Mouse (Mus musculus): ENCODE measurements at regions not wholly inside any gene's neighbourhood (a gene's known extent, or its start where the extent isn't known, plus 50 kb on each side); places are given as distances from the start of the nearest gene placed in this dataset.

DNA sequence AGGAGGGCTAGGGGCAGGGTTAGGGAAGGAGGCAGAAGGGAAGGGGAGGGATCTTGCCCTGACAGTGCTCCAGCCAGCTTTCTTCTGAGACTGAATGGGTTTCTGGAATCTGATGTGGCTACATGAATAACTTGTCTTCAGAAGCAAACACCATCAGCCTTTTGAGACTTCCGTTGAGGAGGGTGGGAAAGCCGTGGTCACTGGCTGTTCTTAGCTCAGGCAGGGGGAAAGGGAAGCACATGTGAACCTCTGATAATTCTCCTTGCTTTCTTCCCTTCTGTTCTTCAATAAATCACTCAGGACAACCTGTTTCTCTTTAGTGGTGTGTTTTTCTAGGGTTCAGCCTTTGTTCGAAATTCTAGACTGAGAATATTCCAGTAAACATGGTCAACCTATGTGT lies 148.9 kb downstream of the Bcl11a start:
- intact Hi-C loops (cut with DNase I), result no loop called here

DNA sequence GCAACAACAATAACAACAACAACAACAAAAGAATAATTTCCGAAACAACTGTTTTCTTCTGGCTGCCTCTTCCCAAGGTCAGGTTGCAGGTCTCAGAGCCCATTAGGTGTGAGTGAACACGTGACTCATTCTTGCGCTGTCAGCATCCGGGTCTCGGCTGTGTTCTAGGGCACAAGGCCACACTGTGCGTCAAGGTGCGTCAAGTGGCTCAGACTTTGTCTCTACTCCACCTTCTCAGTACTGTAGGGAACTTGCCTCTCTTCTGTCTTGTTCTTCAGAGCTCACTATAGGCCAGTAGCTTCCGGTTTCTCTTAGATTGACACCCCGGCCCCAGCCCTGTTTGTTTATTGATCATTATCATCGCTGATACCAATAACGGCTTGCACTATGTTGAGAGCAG lies 155.5 kb downstream of the Bcl11a start:
- intact Hi-C loops (cut with DNase I), result no loop called here

DNA sequence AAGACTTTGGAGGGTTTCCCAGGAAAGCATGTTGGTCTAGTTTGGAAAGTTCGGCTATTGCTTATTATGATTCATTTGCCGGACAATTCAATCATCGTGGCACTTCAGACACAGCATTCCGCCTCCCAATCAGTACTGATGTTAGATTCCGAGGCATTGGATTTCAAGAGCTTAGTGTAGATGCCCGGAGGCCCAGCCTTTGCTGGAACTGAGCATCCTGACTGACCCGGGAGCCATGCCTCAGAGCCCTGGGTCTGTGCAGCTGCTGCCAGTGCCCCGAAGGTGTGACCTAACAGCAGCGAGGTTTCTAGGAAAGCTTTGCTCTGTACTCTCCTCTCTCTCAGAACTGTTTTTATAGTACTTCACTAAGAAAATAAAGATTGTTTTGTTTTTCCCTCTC lies 156.0 kb downstream of the Bcl11a start:
- intact Hi-C loops (cut with DNase I), result no loop called here

DNA sequence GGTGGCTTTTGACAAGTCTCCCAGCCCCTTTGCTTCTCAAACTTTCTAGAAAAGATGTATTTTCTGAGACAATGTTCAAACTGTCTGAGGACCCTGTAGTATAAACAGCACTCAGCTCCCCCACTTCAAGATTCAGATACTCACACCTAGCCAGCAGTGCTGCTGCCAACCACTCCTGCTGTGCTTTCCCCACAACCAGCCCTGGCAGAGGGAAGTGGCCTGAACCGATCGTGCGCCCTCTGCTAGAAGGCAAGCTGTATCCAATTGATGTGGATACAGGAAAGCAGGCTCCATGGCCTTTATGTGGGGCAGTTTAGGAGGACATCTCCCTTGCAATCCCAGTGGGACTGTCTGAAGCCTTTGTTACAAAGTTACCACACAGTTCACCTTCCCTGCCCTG lies 156.6 kb downstream of the Bcl11a start:
- intact Hi-C loops (cut with DNase I), result no loop called here

DNA sequence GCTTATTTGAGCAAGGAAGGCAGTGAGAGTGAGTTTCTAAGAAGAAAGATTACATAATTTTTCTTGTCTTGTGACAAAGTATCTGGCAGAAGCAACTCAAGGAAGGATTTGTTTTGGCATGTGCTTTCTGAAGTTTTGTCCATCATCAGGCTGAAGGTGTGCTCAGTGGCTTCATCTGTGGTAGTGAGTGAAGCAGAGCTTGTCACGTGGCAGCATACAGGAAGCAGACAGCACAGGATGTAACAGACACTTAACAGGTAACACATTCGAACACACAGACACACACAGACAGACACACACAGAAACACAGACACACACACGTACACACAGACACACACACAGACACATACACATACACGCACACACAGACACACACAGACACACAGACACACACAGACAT lies 157.5 kb downstream of the Bcl11a start:
- intact Hi-C loops (cut with DNase I), result no loop called here

DNA sequence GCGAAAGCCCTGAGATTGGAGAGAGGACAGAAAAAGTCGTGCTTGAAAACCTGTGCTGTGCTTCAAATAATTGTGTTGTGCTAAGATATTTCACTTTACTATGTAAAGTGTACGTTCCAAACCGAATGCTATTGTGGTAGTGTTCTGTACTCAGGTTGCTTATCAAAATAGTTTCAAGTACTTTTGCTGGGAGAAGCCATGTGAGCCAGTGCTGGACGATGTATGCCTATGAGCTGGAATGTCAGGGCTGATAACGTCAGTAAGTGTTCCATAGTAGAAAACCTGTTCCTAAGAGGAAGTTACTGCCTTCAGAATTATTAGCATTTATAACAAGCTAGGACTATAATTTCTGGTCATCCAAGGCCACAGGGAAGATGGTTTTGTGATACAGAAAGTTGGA lies 161.8 kb downstream of the Bcl11a start:
- intact Hi-C loops (cut with DNase I), result no loop called here

DNA sequence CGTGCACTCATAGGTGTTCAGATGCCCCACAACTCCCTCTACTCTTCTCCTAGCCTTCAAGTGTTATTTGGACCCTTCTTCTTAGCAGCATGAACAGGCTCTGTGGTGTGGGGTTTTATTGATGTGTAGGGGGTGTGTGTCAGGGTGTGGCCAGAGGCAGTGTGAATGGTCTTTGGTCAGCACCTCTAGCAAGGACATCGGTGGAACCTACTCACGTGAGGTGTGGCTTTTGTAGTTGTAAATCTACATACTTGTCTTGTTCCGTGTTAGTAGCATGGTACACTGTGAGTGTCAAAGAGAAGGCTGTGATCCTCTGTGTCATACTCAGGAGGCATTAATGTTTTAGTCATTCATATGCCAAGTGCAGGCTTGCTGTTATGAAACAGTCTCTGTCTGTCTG lies 164.2 kb downstream of the Bcl11a start:
- intact Hi-C loops (cut with DNase I), result no loop called here

DNA sequence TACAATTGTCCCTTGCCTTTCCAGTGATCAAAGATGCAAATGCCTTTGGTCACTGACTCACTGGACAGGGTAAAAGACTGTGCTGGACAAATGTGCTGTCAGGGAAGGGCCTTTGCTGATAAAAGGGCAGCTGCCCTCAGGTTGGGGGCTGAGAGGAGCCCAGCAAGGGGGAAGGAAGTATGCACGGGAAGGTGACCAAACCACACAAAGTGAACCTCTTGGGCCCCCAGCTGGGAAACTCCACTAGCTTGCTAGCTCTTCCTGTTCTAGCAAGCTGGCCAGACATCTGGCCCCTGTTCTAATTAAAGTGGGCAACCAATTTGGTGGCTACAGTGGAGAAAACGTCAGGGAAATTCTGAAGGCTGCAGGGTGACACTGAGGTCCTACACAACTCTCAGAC lies 165.0 kb downstream of the Bcl11a start:
- intact Hi-C loops (cut with DNase I), result no loop called here

DNA sequence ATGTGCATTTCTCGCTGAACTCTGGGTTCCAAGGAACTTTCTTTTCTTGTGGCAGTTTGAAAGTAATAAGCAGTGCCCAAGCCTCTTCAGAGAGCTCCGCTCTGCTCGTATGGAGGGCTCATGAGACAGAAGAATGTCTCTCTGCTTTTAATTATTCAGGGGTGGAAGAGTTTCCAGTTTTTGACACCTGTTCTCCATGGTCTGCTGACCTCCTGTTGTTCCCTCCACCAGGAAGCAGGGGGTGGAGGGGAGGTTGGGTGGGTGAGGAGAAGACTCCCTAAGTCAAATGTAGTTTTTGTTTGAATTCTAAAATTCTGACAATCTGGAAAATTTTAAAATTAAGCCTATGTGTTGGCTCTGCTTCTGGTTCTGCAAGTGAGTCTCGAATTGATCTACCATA lies 167.5 kb downstream of the Bcl11a start:
- intact Hi-C loops (cut with DNase I), result no loop called here

DNA sequence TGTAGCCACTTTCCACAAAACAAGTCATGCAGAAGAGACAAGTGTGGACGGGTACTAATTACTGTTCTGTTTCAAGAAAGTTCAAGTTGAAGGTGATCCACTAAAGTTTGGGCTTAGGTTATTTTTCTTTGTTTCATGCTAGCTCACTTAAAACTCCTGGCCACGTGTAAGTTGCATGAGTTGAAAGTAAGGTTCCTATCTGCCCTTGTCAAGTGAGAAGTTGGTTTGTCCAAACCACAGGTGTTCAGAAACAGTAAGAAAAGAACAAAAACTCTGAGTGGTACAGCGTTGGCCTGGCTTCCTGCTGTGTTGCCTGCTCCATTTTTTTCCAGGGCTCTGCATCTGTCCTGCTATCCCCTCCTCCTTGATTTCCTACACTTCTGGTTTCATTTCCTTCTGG lies 168.5 kb downstream of the Bcl11a start:
- intact Hi-C loops (cut with DNase I), result no loop called here

DNA sequence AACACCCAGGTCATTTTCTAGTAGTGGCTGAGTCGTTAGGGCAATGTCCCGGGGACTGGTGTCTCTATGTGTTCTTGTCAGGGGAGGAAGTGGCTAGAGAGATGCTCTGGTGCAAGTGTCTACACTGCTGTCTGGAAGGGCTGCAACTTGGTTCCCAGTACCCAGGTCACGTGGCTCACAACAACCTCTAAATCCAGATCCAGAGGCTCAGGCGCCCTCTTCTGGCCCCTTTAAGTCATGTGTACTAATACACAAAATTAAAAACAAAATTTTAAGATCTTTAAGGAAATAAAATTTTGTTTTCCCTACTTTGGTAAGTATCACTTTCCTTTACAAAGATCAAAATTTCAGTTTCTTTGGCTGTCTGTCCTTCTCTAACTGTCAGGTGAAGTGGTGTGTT lies 169.4 kb downstream of the Bcl11a start:
- intact Hi-C loops (cut with DNase I), result no loop called here

DNA sequence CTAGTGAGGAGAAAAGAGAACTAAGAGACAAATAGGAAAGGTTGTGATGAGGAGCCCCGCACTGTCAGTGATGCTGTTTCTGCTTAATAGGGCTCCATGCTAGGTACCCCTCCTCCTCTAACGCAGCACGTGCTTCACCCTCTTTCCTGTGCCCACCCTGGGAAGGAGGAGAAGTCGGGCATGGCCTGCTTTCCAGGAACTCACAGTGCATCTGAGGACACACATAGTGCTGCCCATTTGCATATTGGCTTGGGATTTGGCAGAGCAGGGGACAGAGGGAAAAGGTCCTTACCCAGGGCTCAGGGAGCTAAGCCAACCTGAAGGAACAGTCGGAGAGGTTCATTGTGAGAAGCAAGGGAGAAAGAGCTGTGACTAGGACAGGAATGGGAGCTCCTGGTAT lies 173.7 kb downstream of the Bcl11a start:
- intact Hi-C loops (cut with DNase I), result no loop called here

DNA sequence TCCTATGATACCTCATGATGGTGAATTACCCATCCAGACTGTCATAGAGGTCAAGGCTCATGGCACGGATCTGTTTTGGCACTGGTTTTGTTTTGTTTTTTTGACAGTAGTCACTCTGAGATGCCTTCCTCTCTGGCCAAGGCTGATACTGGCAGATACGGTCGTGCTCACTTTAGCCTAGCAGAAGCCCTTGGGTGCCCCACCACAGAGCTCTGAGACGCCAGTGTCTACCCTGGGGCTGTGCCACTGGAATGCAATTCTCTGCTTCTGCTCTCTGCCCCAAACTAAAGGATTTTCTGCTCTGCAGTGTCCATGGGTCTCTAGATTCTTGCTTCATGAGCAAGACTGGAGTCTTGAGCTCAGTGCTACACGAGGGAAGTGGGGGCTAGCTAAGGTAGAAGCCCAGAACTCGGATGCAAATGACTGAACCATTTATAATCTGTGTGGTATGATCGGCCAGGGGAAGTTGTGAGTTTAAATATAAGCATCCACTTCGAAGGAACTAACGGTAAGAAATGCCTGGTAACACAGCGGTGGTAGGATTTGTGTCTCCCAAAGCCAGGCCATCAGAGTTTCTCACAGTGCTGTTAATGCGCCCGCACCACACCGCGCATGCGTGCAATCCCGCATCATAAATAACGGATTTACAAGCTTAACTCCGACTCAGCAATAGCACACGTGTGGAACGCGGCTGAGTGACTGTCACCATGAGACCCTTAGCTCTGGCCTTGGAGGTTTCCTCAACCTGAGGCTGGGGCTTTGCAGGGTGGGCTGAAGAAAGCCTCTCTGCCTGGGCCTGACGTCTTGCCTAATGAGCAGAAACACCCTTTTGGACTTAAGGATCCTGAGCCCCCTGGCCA lies 177.6 kb downstream of the Bcl11a start:
- intact Hi-C loops (cut with DNase I), result no loop called here

DNA sequence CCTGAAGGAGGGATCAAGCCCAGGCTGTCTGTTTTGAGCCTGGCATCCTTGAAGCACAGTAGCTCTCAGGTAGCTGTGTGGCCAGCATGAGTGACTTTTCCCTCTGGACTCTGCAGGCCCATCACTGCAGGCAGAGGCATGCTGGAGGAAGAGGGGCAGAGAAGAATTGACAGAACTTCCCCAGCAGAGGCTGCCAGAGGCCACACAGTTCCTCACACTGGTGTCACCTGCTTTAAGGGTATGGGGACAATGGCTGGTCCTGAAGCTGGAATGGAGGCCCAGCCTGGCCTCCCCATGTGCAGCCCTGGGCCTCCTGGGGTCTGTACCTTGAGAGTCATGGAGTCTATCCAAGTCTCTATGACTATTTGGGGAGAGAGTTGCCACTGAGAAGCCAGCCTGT lies 179.9 kb downstream of the Bcl11a start:
- intact Hi-C loops (cut with DNase I), result no loop called here

DNA sequence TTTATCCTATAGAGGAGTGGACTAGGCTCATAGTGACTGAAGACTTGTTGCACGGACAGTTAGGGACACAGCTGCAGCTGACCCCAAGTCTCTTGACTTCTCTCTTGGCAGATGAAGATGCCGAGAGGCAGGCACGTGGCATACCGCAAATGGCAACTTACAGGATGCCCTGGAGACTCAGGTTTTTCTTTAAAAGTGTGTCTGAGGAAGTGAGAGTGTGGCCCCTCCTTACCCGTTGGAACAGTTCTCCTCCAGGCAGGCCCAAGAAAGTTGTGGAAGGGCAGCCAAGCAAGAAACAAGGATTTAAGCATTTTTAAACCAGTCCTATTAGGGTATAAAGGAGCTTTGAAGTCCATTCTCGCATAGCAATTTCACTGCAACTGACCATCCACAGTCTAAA lies 180.5 kb downstream of the Bcl11a start:
- intact Hi-C loops (cut with DNase I), result no loop called here

DNA sequence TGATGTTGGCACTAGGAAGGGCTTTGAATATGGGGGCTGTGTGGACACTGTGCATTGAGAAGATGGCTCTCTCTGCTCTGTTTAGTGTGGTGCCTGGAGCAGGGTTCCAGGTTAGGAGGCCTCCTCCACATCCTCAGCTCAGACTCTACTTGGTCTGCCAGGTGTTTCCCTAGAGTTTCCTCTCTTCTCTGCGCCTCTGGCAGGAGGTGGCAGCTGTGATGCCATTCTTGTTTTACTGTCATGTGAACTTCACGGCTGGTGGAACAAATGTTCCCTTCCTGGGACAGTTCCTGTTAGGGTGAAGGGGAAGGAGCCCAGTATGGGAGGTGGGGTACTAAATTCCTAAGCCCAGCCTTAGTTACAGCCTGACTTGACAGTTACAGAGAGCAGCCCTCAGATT lies 181.8 kb downstream of the Bcl11a start:
- intact Hi-C loops (cut with DNase I), result no loop called here

DNA sequence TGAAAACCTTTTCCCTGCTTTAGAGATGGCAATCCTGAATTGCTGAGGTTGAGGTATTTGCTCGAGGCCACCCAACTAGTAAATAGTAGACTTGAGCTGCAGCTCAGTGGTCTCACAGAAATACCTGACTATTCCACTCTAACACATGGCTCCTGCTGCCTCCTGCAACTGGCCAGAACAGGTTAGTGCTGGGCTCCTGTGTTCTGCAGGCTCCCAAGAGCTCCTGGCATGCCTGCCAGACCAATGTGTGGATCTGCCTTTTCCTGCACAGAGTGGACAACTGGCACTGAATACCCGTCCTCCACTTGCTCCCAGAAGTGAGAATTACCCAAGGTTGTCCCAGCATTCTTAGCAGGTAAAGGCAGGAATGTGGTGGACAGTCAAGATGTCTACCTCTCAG lies 191.2 kb downstream of the Bcl11a start:
- intact Hi-C loops (cut with DNase I), result no loop called here

DNA sequence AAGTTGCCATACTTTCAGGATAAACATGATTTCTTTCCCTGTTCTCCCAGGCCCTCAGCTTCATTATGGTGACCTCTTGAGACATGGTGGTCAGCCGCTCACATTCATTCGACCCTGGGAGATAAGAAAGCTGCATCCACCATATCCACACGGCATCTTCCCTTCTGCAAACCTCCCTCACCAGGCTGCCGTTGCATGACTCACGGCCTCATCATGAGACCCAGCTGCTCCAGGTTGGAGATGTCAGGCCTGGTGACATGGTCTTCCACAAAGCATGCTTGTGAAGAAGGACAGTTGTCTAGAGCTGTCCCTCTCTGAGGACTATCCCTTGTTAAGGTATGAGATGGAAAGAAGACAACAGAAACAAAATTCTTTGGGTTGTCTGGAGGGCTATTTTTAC lies 203.8 kb downstream of the Bcl11a start:
- intact Hi-C loops (cut with DNase I), result no loop called here

DNA sequence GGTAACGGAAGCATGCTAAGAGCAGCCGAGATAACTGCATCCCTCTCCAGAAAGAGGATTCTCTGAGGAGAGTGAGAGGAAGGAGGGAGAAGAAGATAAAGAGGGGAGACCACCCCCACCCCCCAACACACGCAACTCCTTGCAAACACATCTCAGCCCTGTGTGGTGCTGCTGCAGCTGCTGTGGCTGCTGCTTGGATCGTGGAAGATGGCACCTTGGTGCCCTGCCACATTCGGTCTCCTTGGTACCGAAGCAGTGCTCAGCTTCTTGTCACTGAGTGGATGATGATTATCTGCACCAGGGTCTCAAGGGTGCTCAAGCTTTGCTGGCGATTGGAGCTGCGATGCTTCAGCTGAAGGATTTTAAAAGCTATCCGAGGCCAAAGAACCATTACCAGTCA lies 204.7 kb downstream of the Bcl11a start:
- intact Hi-C loops (cut with DNase I), result no loop called here

DNA sequence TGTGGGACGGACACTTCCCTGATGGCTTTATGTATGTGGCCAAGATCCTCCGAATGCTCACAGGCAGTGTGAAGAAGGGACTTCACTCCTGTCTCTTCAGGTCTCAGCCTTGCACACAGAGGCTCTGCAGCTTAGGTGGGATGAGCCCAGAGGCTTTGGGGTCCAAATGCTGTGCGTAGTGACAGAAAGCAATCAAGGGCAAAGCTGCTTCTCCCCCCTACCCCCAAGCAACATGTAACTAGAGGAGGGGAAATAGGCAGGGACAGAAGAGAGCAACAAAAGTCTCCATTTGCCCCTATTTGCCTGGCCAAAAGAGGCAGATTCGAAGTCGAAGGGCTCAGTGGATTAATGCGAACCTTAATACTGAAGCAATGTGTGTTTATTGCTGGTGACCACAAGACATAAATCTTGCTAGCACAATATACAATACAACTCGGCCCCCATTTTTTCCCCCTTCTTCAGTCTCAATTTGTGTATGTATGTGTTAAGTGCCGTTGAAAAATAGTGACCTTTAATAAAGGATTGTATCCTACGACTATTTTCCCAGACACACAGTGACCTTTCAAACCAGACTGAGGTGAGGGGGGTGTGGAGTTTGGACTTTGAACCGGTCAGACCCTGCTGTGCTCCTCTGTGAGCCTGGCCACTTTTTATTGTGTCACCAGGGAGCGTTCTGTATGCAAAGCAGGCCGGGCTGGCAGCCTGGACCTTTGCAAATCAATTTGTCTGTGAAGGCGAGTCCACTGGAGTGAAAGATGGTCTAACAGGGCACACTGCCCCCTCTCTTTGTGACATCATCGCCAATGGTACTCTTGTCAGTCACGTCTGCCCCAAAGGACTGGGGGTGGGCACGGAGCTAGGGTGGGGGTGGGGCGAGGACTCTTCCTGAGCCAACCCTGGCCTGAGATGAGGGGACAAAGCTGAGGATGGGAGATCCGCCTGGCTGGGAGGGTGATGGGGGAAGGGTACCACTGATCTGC lies 208.6 kb downstream of the Bcl11a start:
- intact Hi-C loops (cut with DNase I), result no loop called here

DNA sequence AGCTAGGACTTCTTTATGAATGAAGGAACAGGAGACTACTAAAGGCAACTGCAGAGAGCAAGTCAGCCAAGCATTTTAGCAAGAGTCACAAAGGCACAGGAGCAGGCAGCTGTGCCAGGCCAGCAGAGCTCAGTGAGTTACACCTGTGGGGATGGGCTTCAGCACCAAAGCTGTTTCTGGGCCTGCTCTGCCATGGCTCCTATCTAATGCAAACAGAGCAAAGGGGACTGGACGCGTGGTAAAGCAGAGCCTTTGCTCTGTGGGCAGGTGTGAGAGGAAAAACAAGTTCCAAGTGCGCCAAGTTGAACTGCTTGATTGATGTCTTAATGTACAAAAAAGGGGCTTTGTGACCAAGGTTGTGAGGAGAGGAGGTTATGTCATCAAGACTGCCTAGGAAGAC lies 215.4 kb downstream of the Bcl11a start:
- intact Hi-C loops (cut with DNase I), result no loop called here

DNA sequence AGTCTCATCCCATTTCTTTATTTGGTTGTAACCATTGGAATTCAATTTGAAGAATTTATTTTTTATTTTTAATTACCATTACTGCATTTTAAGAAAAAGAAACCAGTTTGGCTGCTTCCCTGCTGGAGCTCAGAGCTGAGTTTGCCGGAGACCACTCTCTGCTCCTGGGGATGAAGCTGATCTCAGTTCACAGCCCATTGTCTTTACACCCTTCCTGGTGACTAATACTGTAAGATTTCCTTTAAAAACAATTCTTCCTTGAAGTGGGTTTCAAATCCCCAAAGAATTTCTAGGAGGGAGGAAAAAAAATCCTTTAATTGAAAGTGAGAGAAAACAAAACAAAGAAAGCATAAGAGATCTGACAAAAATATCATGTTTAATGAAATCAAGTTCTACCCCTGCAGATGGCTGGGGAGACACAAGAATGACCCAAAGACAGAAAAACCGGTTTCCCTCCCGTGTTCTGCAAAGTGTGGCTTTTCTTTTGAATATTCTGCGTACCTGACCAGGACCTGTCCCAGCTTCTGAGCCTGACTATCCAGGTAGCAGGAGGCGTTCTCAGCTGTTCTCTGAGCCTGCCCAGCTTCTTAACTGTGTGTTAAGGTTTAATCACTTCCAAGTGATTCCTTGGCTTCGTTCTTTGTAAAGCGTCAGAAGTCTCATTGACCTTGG lies 216.1 kb downstream of the Bcl11a start:
- intact Hi-C loops (cut with DNase I), result no loop called here

Data from adrenal gland (tissue).